Mouse (Mus musculus) thymus, adult 2 months (tissue): ENCODE data around the gene Thsd7b.

ENCODE experiments used
- CTCF ChIP-seq: fragments of 200-500 bp; IDR thresholded peaks from 2 replicates; pipeline ENCODE4 v1.5.1; 2012; ENCODE audit warnings: mild to moderate bottlenecking, control low read depth, low read length, moderate library complexity, borderline replicate concordance; ENCODE audit not compliant: control insufficient read depth, poor library complexity, insufficient read depth; ENCODE audit errors: extremely low read depth
- POLR2A ChIP-seq: fragments of 200-500 bp; IDR thresholded peaks from 2 replicates; pipeline ENCODE4 v1.6.1; 2012; ENCODE audit warnings: mild to moderate bottlenecking, low read length, control low read depth, moderate library complexity; ENCODE audit not compliant: control insufficient read depth, poor library complexity, insufficient read depth; ENCODE audit errors: extremely low read depth

DNA sequence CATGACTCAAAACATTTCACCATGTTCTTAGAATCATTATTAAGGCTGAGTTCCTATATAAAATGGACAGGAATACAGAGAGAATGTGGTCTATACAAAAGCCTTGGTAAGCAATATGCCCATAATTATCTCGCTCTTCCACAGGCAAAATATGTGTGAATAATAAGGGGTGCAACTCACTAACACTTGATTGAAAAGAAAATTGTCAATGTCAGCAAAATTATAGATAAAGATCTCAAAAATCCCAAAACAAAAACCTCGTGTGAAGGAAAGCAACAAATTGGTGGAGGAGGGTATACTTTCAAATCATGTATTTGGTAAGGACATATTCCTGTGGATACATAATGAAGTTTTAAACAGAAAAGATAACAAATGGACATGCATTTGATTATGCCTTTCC lies 810.7 kb downstream of the Thsd7b start:
- no peak for TF ChIP-seq POLR2A
- TF ChIP-seq CTCF, result no peak
